Mouse (Mus musculus): Measurements from ENCODE around the gene Kcnb1. TPM values are rescaled to one million over a fixed set of nuclear protein-coding genes. Genes with fewer than 3 reads are reported as not detected.

Gene Kcnb1
- total and polyA plus RNA-seq, 2 experiments from 2014 or later, result 6.4 to 29.8 TPM

GRCm38 (mm10) chr2:167064601-167065295 is 125.2 kb downstream of the Kcnb1 start:
- Histone ChIP-seq H3K4me2 (ENCODE audit: low read depth, low read length, poor library complexity, severe bottlenecking) (peak overlapping the region; percentile 86), H3K36me3 (ENCODE audit: insufficient read depth, low read length) (peaks cover 9% of the 10 kb centered on the region), H3K4me3 (ENCODE audit: low read depth, low read length) (peak overlapping the region; percentile 91), H3K27ac (ENCODE audit: low read depth, low read length) (no peak overlapping the region), H3K4me1 (ENCODE audit: insufficient read depth, low read length) (peaks cover 11% of the 10 kb centered on the region; the same call in 1 of the 2 replicates), H3K27me3 (ENCODE audit: insufficient read depth, low read length) (no peaks in the 10 kb centered on the region), H3K9me3 (ENCODE audit: low read length) (no peaks in the 10 kb centered on the region), H3K9ac (replicated peaks; ENCODE audit: low read length, poor library complexity, severe bottlenecking) (peak overlapping the region; percentile 54)
- TF ChIP-seq CTCF (IDR thresholded peaks at IDR 0.05), result no peak
- DNase-seq (ENCODE audit: low spot score), result no peak
- no peak for ATAC-seq (ENCODE audit: low FRiP score)
- WGBS, result 26% methylated on average over 9 of the region's 9 CpGs

- peak overlapping the region; percentile 86 for H3K4me2 ChIP-seq (ENCODE audit: low read depth, low read length, poor library complexity, severe bottlenecking)
- WGBS, result under 1% methylated on average over 7 of the region's 7 CpGs
- no peaks in the 10 kb centered on the region for H3K27me3 ChIP-seq (ENCODE audit: insufficient read depth, low read length)
- H3K36me3 ChIP-seq (ENCODE audit: insufficient read depth, low read length), result peaks cover 9% of the 10 kb centered on the region
- H3K9ac ChIP-seq (replicated peaks; ENCODE audit: low read length, poor library complexity, severe bottlenecking), result peak overlapping the region; percentile 93
- DNase-seq (ENCODE audit: low spot score) (peak; percentile 59), ATAC-seq (ENCODE audit: low FRiP score) (no peak)
- H3K27ac ChIP-seq (ENCODE audit: low read depth, low read length), result peak overlapping the region; percentile 76
- TF ChIP-seq CTCF (IDR thresholded peaks at IDR 0.05), result peak; percentile 64
- peak overlapping the region; percentile 91 for H3K4me3 ChIP-seq (ENCODE audit: low read depth, low read length)
- H3K4me1 ChIP-seq (ENCODE audit: insufficient read depth, low read length), result peaks cover 11% of the 10 kb centered on the region; the same call in 1 of the 2 replicates
- no peaks in the 10 kb centered on the region for H3K9me3 ChIP-seq (ENCODE audit: low read length)
Observed at GRCm38 (mm10) chr2:167063906-167064496, 126.0 kb downstream of the Kcnb1 start.

- DNase-seq (ENCODE audit: low spot score) (peak; percentile 96), ATAC-seq (ENCODE audit: low FRiP score) (peak; percentile 92)
- peak within 1 kb of the TSS; percentile 84 for H3K27ac ChIP-seq (ENCODE audit: low read depth, low read length)
- H3K4me2 ChIP-seq (ENCODE audit: low read depth, low read length, poor library complexity, severe bottlenecking), result peak within 1 kb of the TSS; percentile 86
- no peaks in the 10 kb centered on the region for H3K27me3 ChIP-seq (ENCODE audit: insufficient read depth, low read length)
- H3K36me3 ChIP-seq (ENCODE audit: insufficient read depth, low read length), result peaks cover 9% of the 10 kb centered on the region
- peak within 1 kb of the TSS; percentile 93 for H3K9ac ChIP-seq (replicated peaks; ENCODE audit: low read length, poor library complexity, severe bottlenecking)
- no peaks in the 10 kb centered on the region for H3K9me3 ChIP-seq (ENCODE audit: low read length)
- peak; percentile 44 for TF ChIP-seq CTCF (IDR thresholded peaks at IDR 0.05)
- peaks cover 11% of the 10 kb centered on the region; the same call in 1 of the 2 replicates for H3K4me1 ChIP-seq (ENCODE audit: insufficient read depth, low read length)
- WGBS, result under 1% methylated on average over 56 of the region's 57 CpGs
- peak within 1 kb of the TSS; percentile 91 for H3K4me3 ChIP-seq (ENCODE audit: low read depth, low read length)
Observed at GRCm38 (mm10) chr2:167062965-167063880, 126.7 kb downstream of the Kcnb1 start, which contains the start of gene Znfx1. Gene Znfx1 (minus strand): TSS chr2:167063015.

- DNase-seq (ENCODE audit: low spot score), result peak; percentile 86
- Histone ChIP-seq H3K27me3 (ENCODE audit: insufficient read depth, low read length) (no peaks in the 10 kb centered on the region), H3K9me3 (ENCODE audit: low read length) (no peaks in the 10 kb centered on the region), H3K4me2 (ENCODE audit: low read depth, low read length, poor library complexity, severe bottlenecking) (peak overlapping the region; percentile 86), H3K4me3 (ENCODE audit: low read depth, low read length) (peak overlapping the region; percentile 91), H3K27ac (ENCODE audit: low read depth, low read length) (peak overlapping the region; percentile 84), H3K9ac (replicated peaks; ENCODE audit: low read length, poor library complexity, severe bottlenecking) (peak overlapping the region; percentile 93), H3K4me1 (ENCODE audit: insufficient read depth, low read length) (peaks cover 11% of the 10 kb centered on the region; the same call in 1 of the 2 replicates), H3K36me3 (ENCODE audit: insufficient read depth, low read length) (peaks cover 9% of the 10 kb centered on the region)
- peak; percentile 84 for ATAC-seq (ENCODE audit: low FRiP score)
- WGBS, result under 1% methylated on average over 41 of the region's 60 CpGs
- no peak for TF ChIP-seq CTCF (IDR thresholded peaks at IDR 0.05)
Observed at GRCm38 (mm10) chr2:167062497-167062911, 127.5 kb downstream of the Kcnb1 start.

GRCm38 (mm10) chr2:167061381-167062034 is 128.4 kb downstream of the Kcnb1 start:
- Histone ChIP-seq H3K4me2 (ENCODE audit: low read depth, low read length, poor library complexity, severe bottlenecking) (peak overlapping the region; percentile 86), H3K27ac (ENCODE audit: low read depth, low read length) (0 out of 2 replicates have a peak overlapping the region, but pooled peaks have one; percentile 26), H3K4me3 (ENCODE audit: low read depth, low read length) (peak overlapping the region; percentile 91), H3K9me3 (ENCODE audit: low read length) (no peaks in the 10 kb centered on the region), H3K27me3 (ENCODE audit: insufficient read depth, low read length) (no peaks in the 10 kb centered on the region), H3K9ac (replicated peaks; ENCODE audit: low read length, poor library complexity, severe bottlenecking) (peak overlapping the region; percentile 93), H3K36me3 (ENCODE audit: insufficient read depth, low read length) (peaks cover 11% of the 10 kb centered on the region), H3K4me1 (ENCODE audit: insufficient read depth, low read length) (peaks cover 11% of the 10 kb centered on the region; the same call in 1 of the 2 replicates)
- no peak for ATAC-seq (ENCODE audit: low FRiP score)
- DNase-seq (ENCODE audit: low spot score), result no peak
- WGBS, result 29% methylated on average over 11 of the region's 11 CpGs
- no peak for TF ChIP-seq CTCF (IDR thresholded peaks at IDR 0.05)

All from midbrain, postnatal 0 days (tissue).